Mouse (Mus musculus) MEL (cell line): ENCODE results near the gene Chd3.

Source experiments
- CHD2 ChIP-seq: IDR thresholded peaks from 2 replicates; pipeline ENCODE4 v1.6.1; 2011; ENCODE audit warnings: low read length, improper control_type of control experiment
- EP300 ChIP-seq, 2 experiments: IDR thresholded peaks; 2 replicates each; pipeline ENCODE4 v1.6.1; 2011; ENCODE audit warnings: improper control_type of control experiment in 2 of 2, low read length in 2 of 2, low read depth in 1 of 2, mild to moderate bottlenecking in 1 of 2
- GATA1 ChIP-seq: IDR thresholded peaks from 2 replicates; pipeline ENCODE4 v1.6.1; 2011; ENCODE audit warnings: low read depth, low read length, improper control_type of control experiment
- MAZ ChIP-seq: IDR thresholded peaks from 2 replicates; pipeline ENCODE4 v1.6.1; 2012; ENCODE audit warnings: low read depth, mild to moderate bottlenecking, inconsistent platforms, low read length, improper control_type of control experiment
- MEF2A ChIP-seq: IDR thresholded peaks from 2 replicates; pipeline ENCODE4 v1.6.1; 2014; ENCODE audit warnings: low read depth, mild to moderate bottlenecking, inconsistent platforms, low read length, improper control_type of control experiment; ENCODE audit not compliant: poor library complexity, insufficient replicate concordance, severe bottlenecking; ENCODE audit errors: extremely low read depth
- MYC ChIP-seq: IDR thresholded peaks from 2 replicates; pipeline ENCODE4 v1.6.1; 2011; ENCODE audit warnings: low read depth, mild to moderate bottlenecking, low read length, improper control_type of control experiment, moderate library complexity
- POLR2A ChIP-seq, 2 experiments: IDR thresholded peaks; 2 replicates each; pipeline ENCODE4 v1.6.1; 2011 to 2012; ENCODE audit warnings: low read length in 2 of 2, mild to moderate bottlenecking in 2 of 2, control low read depth in 1 of 2, improper control_type of control experiment in 1 of 2, low read depth in 1 of 2, moderate library complexity in 1 of 2; ENCODE audit not compliant: control insufficient read depth in 1 of 2, insufficient read depth in 1 of 2, poor library complexity in 1 of 2
- RCOR1 ChIP-seq: IDR thresholded peaks from 2 replicates; pipeline ENCODE4 v1.6.1; 2012; ENCODE audit warnings: low read depth, mild to moderate bottlenecking, inconsistent platforms, low read length, improper control_type of control experiment
- SIN3A ChIP-seq: IDR thresholded peaks from 2 replicates; pipeline ENCODE4 v1.6.1; 2012; ENCODE audit warnings: low read length, improper control_type of control experiment, inconsistent platforms
- TAL1 ChIP-seq: IDR thresholded peaks from 2 replicates; pipeline ENCODE4 v1.6.1; 2012; ENCODE audit warnings: mild to moderate bottlenecking, inconsistent platforms, low read length, moderate library complexity, mixed read lengths
- ZKSCAN1 ChIP-seq: IDR thresholded peaks from 2 replicates; pipeline ENCODE4 v1.6.1; 2012; ENCODE audit warnings: low read depth, mild to moderate bottlenecking, inconsistent platforms, low read length, improper control_type of control experiment, moderate library complexity
- ZMIZ1 ChIP-seq: IDR thresholded peaks from 2 replicates; pipeline ENCODE4 v1.6.1; 2012; ENCODE audit warnings: low read depth, mild to moderate bottlenecking, inconsistent platforms, low read length, improper control_type of control experiment, moderate library complexity

GRCm38 (mm10) chr11:69388680-69389079 lies 19.5 kb upstream of the Chd3 start:
- no peak for TF ChIP-seq EP300 (IDR thresholded peaks at IDR 0.05; ENCODE audit: low read depth in 1 of 2, low read length in 2 of 2)
- no peak for TF ChIP-seq CHD2
- no peak for TF ChIP-seq SIN3A
- TF ChIP-seq GATA1 = no peak
- TF ChIP-seq MAZ = no peak
- TF ChIP-seq POLR2A (IDR thresholded peaks at IDR 0.05; ENCODE audit: control insufficient read depth in 1 of 2, insufficient read depth in 1 of 2, low read depth in 1 of 2, low read length in 2 of 2, poor library complexity in 1 of 2) = no peak
- no peak for TF ChIP-seq RCOR1
- no peak for TF ChIP-seq ZMIZ1
- TF ChIP-seq MYC = no peak
- TF ChIP-seq TAL1 = no peak
- no peak for TF ChIP-seq ZKSCAN1
- TF ChIP-seq MEF2A = no peak
